Mouse (Mus musculus): ENCODE results near the gene Dab1.

The Dab1 gene

DNA sequence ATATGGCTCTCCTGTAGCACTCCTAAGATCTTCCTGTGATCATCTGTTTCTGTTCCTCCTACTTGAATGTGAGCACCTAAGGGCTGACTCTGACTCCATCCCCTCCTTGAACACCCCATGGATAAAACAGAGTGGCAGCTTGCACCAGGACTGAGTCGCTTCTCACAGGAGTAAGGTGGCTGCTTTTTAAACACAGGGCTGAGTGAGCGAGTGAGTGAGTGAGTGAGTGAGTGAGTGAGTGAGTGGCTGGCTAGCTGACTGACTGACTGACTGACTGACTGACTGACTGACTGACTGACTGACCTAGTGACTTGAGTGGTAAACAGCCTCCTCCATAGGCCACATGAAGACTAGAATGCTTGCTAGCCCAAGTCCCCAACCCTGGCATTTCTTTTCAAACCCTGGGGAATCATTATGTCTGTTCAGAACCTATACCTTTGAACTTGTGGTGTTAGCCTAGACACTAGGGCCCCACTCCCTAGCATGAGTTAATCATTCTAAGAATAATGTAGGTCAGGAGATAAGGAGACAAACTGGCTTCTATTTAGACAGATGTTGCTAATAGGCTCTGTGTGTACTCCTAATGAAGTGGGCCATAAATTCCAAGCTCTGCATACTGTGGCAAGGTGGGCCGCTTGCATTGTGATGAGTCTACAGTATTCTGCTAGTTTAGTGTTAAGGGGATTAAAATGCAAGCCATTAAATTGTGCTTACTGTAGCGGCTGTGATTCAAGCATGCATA is 910.9 kb downstream of the Dab1 start:
- no peak for DNase-seq

DNA sequence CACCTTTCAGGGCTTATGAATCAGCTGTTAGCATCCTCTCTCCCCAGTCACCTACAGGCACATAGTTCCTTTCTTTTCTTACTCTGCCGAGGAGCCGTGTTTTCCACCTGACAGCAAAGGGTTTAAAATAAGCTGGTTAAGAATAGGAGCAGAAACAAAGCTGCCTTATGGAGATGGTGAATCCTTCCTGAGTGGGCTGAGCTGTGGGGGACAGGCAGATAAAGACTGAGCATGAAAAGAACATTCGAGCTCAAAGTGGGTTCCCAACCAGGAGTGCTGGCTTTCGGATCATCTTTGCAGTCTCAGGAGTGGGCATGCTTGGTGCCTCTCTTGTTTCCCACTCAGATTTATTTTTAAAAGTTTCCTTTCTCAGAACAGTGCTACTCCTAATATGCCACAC is 913.7 kb downstream of the Dab1 start:
- DNase-seq = no peak

DNA sequence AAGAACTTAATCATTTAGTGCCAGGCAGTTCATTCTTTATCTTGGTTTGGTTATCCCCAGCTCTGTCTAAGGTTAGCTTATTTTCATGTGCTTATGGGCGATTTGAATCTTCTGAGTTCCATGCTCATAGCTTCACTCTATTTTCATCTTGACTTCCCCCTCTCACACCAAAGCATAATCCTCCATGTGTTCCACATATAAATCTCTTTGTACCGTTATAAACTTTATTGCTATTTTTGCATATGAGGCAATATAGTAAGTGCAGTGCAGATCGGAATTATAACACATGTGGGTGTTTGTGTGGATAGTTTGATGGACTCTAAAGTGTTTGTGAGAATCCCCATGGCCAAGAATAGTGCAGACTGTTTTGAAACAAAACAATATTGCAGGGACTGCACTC is 919.3 kb downstream of the Dab1 start:
- no peak for DNase-seq

DNA sequence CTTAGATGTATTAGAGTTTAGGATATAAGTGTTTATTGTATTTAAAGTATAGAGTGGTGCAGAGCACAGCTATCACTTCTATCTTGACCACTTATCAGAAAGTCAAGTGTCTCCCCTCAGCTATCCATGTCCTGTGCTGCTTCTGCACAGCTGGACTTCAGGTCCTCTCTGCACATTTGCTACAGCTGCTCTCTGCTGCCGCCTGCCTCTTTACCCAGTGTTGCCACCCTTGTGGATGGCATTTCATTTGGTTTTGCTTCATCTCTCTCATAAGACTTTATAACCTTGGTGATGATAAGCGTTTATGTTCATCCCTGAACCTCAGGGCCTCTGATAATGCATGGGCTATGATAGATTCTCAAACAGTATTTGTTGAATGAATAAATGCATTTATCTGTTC is 919.9 kb downstream of the Dab1 start:
- DNase-seq = peak in 1 of 2 experiments; percentile 18

DNA sequence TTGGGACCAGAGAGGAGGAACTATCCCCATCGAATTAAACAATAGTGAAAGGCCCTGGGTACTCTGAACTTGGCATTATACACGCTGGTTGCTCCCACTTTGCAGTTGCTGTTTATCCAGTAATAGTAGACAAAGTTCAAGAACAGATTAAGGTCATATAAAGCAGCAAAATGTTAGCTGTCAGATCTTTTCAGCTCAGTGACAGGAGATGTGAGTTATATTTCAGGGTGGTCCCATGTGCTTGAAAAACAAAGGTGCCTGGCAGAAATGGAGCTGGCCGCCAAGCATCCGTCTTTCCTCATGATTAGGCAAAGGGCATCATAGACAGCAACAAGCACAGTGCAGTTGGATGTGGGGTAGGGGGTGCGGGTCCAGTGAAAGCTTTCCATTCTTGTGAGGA is 927.9 kb downstream of the Dab1 start:
- no peak for DNase-seq

DNA sequence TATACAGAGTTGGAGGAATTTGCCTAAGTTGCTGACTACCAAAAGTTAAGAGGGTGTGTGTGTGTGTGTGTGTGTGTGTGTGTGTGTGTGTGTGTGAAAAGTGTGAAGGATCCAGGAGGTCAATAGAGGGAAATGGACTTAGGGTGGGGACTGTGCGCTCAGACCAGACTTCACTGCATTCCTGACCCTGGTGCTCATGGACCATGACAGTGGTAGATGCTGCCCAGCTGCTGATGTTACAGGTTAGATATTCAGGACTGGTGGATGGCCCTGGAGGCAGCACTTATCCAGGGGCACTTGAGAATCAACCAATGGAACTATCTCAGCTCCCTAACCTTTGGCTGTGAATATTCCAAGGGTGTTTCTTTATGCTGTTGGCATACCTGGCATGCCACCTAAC is 929.1 kb downstream of the Dab1 start:
- no peak for DNase-seq

DNA sequence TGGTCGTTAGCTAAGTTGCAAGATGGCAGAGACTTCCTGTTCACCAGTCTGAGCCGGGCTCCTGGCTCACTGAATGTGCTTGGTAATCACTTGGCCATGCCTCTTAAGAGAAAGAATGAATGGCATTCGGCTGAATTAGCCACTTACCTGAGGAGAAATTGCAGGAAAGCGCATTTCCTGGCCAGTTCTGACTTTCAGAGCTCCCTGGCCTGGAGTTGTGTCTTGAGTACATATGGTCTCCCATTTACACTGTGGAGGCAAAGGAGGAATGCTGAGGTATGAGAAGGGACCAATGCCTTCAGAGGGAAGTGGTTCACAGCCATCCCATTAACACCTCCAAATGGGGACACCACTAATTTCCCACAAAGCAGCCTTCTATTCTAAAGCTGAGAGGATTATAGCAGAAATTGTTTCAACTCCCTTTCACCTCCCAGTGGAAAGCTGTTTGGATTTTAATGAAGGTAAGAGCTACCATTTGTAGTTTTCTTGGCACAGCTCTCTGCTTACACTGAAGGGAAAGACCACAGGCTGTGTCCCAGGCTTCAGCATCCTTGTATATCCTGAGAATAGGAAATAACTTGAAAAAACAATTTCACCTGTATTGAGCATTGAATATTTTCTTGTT is 931.5 kb downstream of the Dab1 start:
- DNase-seq = no peak

DNA sequence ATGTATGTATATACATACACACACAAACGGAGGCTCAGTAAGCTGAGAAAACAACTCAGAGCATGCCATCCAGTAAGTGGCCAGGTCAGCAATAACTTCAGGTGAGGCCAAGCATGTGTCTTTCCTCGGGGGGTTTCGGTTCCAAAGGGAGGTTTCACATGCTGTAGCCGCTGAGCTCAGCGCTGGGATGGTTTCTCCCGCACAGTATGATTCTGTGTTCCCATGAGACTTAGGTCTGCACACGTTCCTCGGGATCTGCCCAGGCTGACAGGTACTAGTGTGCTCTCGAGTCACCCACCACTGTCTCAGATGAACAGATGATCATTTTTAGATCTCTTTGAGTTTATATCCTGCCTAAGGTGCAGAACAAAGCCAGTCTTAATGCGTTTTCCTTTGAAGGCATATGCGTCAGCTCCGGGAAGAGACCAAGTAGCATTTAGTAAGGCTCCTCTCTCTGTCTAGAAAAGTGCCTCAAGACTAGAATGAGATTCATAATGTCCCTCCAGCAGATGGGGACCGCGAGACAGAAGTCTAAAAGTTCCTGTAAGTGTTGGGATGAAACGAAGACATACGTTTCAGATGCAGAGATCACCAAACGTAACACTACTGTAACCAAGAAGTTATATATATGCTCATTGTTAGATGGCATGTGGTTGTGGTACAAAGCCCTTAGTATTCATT is 932.4 kb downstream of the Dab1 start:
- DNase-seq = no peak

DNA sequence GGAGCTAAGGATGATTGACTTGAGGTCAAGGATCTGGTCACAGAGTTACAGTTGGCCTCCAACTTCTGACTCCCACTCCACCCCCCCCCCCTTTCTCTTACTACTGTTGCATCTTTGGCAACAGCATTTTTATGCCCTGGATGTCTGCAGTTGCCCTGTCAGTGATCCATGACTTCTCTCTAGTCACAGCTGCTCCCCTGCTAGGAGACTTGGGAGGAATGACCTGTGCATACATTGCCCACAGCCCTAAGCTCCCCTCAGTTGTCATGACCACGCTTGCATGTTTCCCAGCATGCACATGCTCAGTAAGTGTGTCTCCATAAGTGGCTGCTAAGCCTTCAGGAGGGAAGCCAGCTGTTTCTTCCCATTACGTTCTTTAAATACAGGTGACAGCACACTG is 936.2 kb downstream of the Dab1 start:
- no peak for DNase-seq

DNA sequence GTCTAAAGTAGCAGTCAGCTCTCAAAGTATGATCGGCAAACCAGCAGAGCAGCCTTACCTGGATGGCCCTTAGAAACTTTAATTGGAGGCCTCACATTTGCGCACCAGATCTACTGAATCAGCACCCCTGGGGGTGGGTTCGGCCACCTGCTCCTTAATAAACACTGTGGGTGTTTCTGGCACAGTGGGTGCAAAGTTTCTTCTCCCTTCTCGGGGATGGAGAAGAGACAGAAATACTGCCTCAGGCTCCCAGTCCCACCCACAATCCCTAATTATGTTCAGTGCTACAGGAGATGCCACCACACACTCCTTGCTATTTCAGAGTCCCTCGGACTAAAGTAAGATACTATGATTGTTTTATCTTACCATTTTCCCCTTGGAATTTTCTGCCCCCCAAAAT is 944.4 kb downstream of the Dab1 start:
- DNase-seq = no peak

DNA sequence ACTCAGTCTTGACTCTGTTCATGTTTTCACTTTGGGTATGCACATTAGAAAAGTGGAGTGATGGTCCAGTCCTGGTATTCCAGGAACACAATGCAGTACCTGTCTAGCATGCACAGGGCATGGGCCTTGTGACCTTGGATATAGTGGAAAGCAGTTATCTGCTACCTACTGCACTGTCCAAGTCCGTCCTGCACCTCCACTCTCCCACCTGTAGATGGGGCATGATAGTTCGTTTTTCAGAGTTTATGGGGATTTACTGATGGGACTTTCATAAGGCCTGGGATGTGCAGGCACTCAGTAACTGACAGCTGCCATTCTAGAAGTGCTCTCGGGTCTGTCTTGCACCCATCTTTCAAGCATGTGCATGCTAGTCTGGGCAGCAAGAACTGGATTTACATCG is 951.4 kb downstream of the Dab1 start:
- no peak for DNase-seq

DNA sequence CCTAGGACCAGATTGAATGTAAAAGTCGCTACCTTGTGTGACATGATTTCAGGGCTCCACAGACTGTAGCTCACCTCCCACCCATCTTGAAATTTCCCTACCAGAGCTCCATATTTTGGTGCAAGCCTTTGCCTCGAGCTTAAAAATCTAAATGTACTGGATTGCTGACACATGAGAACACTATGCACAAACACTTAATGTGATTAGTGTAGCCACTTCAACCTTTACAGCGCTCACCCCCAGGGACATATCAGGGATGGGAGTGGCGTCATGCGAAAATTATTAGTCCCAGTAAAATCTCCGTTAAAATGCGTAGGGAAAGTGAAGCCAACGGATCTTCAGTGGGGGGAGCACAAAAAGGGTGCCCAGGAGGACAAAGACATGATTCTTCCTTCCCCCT is 953.3 kb downstream of the Dab1 start:
- DNase-seq = no peak

DNA sequence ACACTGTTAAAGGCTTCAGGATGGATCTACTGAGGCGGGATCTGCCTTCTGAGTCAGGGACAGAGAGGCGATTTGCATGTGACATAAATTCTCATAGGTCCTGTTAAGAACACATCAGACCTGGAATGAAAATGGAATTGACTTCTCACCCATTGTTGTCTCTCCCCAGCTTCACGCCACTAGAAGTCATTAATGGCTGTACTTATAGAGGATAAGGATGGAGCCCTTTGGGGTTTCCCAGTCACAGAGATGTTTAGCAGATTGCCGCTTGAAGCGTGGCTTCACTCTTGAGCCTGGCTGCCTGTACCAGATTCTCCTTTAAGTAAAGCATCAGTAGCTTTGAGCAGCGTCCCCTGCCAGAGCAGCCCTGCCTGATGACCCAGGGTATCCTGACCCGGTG is 954.3 kb downstream of the Dab1 start:
- no peak for DNase-seq

DNA sequence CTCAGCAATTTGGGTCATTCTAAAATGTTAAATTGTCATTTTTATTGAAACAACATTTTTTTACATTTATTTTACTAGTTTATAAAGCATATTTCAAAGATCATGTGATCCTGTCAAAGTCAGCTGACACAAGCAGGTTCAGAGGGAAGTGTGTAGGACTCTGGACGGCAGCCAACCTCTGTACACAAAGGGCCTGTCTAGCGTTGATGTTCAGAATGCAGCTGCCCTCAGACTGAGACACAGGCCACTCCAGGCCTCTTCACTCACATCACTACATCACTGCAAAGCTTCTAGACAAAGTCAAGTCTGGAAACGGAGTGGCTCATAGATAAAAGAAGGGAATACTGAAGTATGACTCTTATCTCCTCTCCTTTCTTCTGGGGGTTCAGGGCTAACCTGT is 959.2 kb downstream of the Dab1 start:
- DNase-seq = peak; percentile 35 to 48

DNA sequence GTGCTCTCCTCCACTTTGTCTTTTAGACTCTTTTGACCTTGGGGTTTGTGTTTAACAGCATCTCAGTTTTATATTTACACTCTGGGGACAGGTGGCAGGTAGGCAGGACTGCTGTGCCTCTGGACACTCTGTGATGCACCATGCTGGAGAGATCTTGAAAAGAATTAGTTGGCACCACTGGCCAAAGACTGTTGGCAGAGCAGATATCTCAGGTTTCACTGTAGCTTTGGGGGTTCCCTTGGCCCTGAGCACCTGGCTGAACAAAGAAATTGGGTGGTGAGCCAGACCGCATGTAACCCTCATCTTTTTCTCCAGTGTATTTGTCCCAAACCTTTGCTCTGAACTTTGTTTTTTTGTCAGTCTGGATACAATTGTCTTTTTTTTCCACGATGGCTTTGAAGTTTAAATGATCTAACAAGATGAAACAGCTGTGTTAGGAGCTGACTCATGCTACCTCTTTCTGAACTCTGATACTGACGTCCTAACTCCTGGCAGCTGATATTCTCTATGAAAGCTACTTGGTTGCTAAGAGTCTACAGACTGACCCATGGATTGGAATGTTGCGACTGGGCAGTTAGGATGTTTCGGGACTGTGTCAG is 960.9 kb downstream of the Dab1 start:
- no peak for DNase-seq

DNA sequence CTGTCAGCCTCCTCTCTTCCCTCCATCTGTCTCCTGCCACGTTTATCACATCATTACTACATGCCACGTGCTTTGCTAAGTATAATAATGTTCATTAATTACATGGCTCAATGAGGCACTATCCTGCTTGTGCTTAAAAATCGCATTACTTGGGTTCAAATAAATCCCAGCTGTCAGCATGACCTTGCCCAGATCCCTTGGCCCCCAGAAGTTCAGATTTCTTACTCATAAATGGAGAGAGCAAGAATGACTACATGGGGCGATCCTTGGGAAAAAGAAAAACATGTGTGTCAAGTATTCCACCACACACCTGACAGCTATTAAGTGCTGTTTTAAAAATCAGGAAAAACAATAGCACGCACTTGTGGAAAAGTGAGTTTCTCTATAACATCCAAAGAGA is 963.6 kb downstream of the Dab1 start:
- no peak for DNase-seq

DNA sequence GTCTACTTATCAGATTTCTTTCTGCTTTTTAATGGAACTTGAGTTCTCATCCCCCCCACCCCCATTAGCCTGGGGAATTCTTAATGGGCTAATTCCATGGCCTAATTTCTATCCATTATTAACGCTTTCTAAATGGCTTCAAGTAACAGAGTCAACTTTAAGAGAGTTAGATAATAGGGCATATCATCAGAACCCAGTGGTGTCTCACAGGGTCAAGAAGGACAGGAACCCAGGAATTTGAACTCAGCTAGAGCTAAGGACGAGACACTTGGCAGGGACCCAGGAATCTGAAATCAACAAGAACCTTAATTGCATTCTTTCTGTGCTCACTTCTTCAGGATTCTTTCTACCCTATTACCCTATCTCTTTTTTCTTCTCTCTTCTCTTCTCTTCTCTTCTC is 968.7 kb downstream of the Dab1 start:
- DNase-seq = no peak

DNA sequence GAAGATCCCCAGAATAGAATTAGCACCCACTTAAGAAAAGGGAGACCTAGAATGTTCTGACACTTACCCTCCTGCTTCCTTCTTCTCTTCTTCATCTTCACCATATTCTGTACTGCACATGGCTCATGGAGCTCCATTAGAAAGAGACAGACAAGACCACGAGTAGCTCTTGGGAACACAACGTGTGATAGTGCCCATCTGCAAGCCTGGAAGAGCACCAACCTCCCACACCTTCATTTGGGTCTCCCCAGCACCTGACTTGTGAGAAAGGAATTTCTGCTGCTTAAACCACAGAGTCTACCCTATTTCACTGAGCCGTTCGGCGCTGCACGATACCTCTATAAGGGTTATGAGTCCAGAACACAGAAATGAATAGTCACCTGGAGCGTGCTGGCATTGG is 977.8 kb downstream of the Dab1 start:
- no peak for DNase-seq

DNA sequence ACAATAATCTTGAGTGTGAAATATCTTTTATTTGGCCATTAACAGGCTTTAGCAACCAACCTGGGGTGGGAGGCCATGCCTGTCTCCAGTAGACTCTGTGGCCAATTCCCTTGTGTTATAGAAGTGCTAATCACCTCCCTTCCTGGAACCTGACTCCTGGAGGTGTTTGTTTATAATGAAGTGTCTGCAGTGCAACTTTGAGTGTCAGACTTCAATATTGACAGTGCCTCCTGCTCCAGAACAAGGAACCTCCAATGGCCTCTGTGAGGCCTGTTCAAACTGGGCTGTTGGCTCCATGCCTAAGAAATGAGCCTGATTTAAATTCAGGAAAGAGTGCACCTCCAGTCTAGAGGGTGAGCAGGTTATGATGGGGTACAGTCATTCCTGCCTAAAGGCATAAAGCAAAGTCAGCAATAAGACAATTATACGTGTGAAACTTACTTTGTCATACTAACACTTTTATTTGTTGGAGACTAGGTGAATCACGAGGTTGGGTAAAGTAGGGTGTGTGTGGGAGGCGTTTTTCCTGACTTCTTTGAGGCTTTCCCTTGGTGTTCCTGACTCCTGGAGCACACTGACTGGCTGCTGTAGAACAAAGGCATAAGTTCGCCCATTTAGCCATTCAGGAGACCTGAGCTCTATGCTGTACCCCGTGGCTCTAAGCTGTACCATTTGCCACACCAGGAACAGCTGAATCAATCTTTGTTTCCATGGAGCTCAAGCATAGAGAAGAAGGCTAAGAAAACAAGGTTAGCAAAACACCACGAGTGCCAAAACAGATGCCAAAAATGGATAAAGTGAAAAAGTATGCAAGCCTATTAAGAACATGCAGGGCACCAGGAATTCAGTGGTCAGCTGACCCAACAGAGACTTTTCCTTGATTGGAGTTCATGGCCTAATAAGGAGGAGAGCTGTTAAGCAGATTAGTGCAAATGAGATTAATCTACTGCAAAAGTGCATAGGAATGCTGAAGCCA is 978.6 kb downstream of the Dab1 start:
- DNase-seq = peak in 1 of 2 experiments; percentile 27

DNA sequence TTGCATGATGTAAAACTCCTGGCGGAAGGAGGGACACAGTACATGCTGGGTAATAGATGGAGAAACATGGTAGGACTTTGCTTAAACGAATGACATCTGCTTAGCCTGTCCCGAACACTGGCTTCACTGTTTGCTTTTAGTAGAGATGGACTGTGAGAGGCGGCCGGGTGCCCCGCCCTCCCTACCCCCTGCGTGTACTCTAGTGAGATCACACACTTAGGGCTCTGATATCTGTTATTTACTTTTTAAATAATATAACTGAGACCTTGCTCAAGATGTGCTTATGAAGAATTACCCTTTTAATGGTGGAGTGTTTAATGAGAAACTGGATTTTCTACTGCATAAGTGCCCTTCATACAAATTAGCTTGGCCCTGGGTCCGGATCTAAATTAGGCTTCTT is 983.6 kb downstream of the Dab1 start:
- no peak for DNase-seq

DNA sequence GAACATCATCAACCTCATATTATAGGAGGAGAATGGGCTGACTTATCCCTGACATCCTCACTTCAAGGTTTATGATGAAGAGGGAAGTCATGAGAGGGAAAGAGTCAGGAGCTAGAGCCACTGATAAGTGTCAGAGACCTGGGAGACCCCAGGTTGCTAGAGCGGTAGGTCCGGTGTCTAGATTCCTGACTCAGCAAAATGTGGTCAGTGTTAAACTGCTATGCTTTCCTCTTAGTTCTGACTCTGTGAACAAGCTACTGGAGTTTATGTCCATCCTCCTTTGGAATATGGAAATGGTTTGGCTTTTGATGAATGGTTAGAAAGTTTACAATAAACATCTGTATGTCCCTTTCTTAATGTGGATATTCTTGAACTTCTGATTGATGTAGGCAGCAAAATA is 985.1 kb downstream of the Dab1 start:
- no peak for DNase-seq

DNA sequence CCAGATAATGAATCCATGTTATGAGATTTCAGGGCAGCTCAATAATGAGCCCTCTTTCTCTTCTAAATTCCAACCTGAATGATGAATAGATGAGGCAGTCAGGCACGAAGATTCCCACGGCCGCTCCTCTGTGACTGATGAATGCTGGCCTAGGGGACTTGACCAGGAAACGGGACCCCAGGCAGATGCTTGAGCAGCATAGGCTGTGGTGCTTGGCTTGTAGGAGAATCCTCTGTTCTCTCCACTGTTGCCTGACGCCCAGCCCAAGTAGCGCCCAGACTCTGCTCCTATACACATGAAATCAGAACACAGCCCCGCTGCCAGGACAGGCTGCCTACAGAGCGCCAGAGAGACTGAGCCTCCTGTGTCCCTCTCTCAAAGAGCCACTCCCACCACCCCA is 987.7 kb downstream of the Dab1 start:
- no peak for DNase-seq

DNA sequence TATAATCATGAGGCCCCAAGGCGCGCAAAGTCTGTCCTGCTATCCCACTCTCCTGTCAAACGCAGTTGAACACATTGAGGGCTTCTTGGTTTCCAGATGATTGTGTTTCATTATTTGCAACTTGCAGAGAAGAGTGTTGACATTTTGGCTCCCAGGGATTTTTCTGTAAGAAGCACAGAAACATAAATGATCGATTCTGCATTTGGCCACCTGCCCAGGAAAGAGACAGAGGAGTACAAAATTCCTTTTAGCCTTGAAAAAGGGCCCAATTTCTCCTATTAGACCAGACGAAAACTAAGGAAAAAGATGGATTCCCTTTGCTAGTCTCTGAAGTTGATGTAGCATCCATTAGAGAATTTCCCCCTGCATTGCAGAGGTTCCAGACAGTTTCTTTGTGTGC is 988.5 kb downstream of the Dab1 start:
- no peak for DNase-seq
